Mouse (Mus musculus) cerebellum, adult 11-12 months (tissue): ENCODE measurements around the gene Cbx5.
"Not testable (repeated sequence)": the region's sequence is repeated elsewhere in the genome, so short reads cannot be mapped to it uniquely, and the experiment has no call there.

Experiments
- DNase-seq: peaks from one replicate; pipeline ENCODE4 v3.0.0; 2022

Cbx5 gene

GRCm38 (mm10) chr15:103239685-103240159 is at the start of gene Cbx5:
TSS of gene Cbx5 (minus strand) at chr15:103239816.
- peak; percentile 99 for DNase-seq

GRCm38 (mm10) chr15:103285778-103286417 is 46.3 kb upstream of the Cbx5 start:
- no peak for DNase-seq

GRCm38 (mm10) chr15:103284647-103285046 is 45.0 kb upstream of the Cbx5 start:
- DNase-seq, result no peak

GRCm38 (mm10) chr15:103284066-103284465 is 44.5 kb upstream of the Cbx5 start:
- no peak for DNase-seq

- DNase-seq, result no peak
Measured at GRCm38 (mm10) chr15:103281465-103282205, 42.0 kb upstream of the Cbx5 start.

GRCm38 (mm10) chr15:103280817-103281464 is 41.3 kb upstream of the Cbx5 start:
- no peak for DNase-seq

GRCm38 (mm10) chr15:103279750-103280149 is 40.1 kb upstream of the Cbx5 start:
- DNase-seq, result no peak

- no peak for DNase-seq
Measured at GRCm38 (mm10) chr15:103277949-103278348, 38.3 kb upstream of the Cbx5 start.

- DNase-seq, result not testable (repeated sequence)
Measured at GRCm38 (mm10) chr15:103275943-103276342, 36.3 kb upstream of the Cbx5 start.

- DNase-seq, result peak; percentile 98
Measured at GRCm38 (mm10) chr15:103272419-103273279, 33.0 kb upstream of the Cbx5 start, which contains the start of gene Copz1. TSS of gene Copz1 (plus strand) at chr15:103272714.

GRCm38 (mm10) chr15:103268903-103269302 is 29.3 kb upstream of the Cbx5 start:
- no peak for DNase-seq

GRCm38 (mm10) chr15:103264794-103265193 is 25.2 kb upstream of the Cbx5 start:
- DNase-seq, result no peak

GRCm38 (mm10) chr15:103259989-103260388 is 20.4 kb upstream of the Cbx5 start:
- no peak for DNase-seq

- no peak for DNase-seq
Measured at GRCm38 (mm10) chr15:103259162-103259561, 19.5 kb upstream of the Cbx5 start.

GRCm38 (mm10) chr15:103257790-103258728 is 18.4 kb upstream of the Cbx5 start, which contains the start of gene Nfe2:
TSS of gene Nfe2 (minus strand) at chr15:103258403.
- no peak for DNase-seq

GRCm38 (mm10) chr15:103256210-103256986 is 16.8 kb upstream of the Cbx5 start:
- no peak for DNase-seq

- no peak for DNase-seq
Measured at GRCm38 (mm10) chr15:103255169-103255568, 15.6 kb upstream of the Cbx5 start.

- DNase-seq, result no peak
Measured at GRCm38 (mm10) chr15:103253352-103253751, 13.7 kb upstream of the Cbx5 start.

GRCm38 (mm10) chr15:103252660-103253059 is 13.0 kb upstream of the Cbx5 start:
- no peak for DNase-seq

- no peak for DNase-seq
Measured at GRCm38 (mm10) chr15:103251595-103251994, 12.0 kb upstream of the Cbx5 start.
